Mouse (Mus musculus) fibroblast of lung, adult 2 months (primary cell): ENCODE data around the gene Gas7.

Experiments used
- DNase-seq: peaks from one replicate; pipeline ENCODE4 v3.0.0-alpha.2; 2011; ENCODE audit warnings: low read depth

Gene Gas7

DNA sequence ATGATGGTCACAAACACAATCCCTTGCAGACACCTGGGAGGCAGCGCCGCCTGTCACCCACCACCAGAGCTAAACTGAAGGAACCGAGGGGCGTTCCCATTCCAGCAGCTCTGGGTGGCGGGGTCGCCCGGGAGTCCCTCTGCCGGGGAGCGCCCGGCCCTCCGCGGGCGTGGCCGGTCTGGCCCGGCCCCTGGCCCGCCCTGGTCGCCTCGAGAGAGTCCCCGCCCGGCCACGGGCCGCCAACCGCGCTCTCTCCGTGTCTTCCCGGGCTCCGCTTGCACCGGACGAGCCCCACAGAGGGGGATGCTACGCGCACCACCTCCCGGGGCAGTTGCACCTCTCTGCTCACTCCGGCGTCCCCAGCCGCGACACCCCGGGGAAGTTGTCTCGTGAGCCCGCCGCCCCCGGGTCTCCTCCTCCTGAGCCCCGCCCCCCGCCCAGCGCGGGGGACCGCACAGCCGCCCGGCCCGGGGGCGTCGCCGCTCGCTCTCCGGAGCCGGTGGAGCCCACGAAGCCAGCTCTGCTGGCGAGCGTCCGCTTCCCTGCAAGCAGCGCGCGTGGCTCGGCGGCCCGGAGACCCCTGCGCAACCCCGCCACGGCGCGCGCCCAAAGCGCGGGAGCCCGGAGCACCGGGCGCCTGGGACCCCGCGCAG lies at the start of gene Gas7:
Gene Gas7 (plus strand): TSS at position 564 of the 653 bp plus-strand sequence.
- no peak for DNase-seq

DNA sequence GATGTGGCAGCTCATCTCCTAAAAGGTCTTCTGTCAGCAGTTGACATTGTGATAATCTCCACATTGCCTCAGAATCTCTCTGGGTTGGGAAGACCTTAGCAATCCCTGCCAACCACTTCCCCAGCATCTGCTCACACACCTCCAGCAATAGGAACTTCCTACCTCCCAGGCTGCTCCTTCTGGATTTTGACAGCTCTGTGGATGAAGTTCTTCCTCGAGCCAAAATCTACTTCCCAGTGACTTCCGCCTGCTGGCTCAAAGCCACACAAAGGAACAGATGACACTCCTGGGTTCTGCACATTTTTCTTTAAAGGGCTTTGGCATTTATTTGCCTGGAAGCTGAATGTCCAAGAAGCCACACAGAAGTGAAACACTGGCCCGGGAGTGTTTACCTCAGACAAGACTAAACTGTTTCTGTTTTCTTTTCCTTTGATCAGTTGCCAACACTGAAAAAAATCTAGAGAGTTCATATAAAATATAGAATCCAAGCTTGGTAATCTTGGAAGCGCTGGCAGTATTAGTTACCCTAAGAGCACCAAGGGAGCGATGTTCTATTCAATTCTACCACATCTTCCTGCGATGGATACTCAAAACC lies 40.8 kb upstream of the Gas7 start:
- DNase-seq, result no peak

- DNase-seq, result no peak
Observed at GRCm38 (mm10) chr11:67423575-67423974, 31.7 kb upstream of the Gas7 start.

DNA sequence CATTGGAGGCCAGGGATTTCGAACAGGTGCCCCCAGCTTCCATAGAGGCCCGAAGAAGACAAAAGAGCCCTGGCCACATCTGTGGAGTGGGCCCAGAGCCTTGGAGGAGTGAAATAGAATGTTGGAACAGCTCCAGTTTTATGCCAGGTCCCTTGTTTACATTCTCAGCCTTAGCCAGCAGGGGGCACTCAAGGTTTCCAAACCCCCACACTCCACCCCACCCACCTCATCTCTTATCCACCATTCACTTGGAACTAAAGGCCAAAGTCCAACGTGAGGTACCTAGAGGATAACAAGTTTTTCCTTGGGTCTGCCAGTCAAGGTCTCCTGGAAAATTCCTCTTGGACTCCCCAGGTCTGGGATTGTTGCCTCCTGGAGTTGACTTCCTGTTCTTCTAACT lies 27.0 kb upstream of the Gas7 start:
- peak; percentile 6 for DNase-seq

GRCm38 (mm10) chr11:67429836-67430235 lies 25.4 kb upstream of the Gas7 start:
- no peak for DNase-seq

DNA sequence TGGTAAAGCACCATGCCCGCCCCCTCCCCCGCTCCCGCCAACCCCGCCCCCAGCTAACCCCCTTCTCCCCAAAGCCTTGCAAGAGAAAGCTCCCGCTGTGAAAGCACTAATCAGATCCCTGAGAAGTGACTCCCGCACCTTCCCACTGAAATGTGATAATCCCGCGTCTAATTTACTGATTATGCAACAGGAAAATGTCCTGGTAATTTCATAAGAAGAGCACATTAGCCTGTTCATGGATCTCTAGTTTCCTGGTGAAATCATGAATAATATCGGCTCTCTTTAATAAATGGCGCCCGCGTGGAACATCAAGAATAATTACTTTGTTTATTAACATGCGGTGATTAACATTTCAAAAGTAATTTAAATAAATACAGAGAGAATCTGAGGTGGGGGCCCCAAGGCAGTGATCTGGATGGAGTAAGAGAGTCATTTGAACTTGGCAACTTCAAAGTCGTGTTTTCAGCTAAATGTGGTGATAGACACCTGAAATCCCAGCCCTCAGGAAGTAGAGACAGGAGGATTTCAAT lies 24.1 kb upstream of the Gas7 start:
- DNase-seq, result no peak

- DNase-seq, result no peak
Observed at GRCm38 (mm10) chr11:67431864-67432263, 23.4 kb upstream of the Gas7 start.

DNA sequence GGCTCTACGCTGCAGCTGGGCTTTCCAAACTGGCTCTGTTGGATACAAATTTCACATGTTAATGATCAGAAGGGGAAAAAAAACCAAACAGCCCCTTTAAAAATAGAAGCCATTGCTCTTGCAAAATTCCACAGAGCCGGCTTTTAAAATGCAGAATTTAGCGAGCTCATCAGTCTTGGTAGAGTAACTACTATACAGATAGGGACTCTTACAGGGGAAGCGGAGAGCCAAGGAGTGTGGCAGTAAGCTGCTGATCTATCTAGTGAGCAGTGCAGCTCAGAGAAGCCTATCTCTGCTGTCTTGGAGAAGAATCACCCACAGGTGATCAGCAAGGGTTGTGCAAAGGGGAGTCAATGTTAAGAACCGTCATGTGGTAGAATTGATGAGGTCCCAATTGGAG lies 21.5 kb upstream of the Gas7 start:
- no peak for DNase-seq

GRCm38 (mm10) chr11:67438746-67439145 lies 16.5 kb upstream of the Gas7 start:
- no peak for DNase-seq

- DNase-seq, result no peak
Observed at GRCm38 (mm10) chr11:67445058-67445825, 10.0 kb upstream of the Gas7 start.

GRCm38 (mm10) chr11:67451525-67451924 lies 3.7 kb upstream of the Gas7 start:
- DNase-seq, result no peak

GRCm38 (mm10) chr11:67455527-67455981 lies 317 bp downstream of the Gas7 start:
- no peak for DNase-seq

GRCm38 (mm10) chr11:67456029-67456428 lies 792 bp downstream of the Gas7 start:
- no peak for DNase-seq

DNA sequence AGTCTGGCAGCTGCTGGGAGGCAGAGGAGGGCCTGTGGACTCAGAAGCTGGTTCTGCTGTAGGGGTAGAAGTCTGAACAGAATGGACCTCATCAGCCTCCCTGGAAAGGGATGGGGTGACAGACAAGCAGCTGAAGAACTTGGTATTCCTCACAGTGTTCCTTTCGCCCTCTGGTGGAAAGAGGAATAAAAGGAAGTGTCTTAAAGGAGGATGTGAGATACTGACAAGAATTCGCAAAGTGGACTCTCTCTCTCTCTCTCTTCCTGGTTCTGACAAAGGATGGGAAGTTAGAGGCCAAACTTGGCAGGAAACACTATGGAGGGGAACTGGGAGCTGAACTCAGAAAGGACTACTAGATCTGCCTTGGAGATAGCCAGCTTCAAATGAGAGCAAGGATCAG lies 2.9 kb downstream of the Gas7 start:
- no peak for DNase-seq

DNA sequence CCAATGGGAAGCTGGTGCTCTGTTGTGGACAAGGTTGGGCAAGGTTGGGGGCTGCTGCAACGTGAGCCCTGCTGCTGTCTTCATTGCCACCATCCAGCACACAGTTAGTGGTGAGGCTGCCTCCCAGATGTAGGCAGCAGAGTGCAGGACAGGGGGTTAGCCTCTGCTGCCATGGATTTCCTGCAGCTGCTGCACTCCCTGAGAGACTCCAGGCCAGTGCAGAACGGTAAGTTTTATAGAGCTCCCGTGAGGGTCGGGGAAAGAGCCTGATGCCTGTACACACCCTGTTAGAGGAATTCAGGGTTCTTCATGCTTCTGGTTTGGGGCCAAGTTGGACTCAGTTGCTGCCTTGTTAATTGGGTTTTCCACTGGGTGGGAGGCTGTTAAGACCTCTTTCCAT lies 11.9 kb downstream of the Gas7 start:
- no peak for DNase-seq

DNA sequence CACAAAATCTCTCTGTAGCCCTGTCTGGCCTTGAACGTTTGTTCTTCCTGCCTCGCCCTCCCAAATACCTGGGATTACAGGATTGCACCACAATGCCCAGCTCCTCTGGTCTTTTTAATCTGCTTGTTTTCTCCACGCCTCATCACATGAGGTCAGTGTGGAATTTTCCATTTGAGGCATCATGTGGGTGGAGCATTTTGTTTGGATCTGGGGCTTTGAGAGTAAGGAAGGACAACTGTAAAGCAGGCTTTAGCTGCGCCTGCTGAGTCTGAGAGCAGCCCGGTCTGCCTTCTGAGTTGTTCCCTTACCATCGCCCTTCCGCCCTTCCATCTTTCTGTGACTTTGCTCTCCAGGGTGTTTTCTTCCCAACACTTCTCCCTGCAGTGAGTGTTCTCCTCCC lies 13.6 kb downstream of the Gas7 start:
- DNase-seq, result no peak

- DNase-seq, result no peak
Observed at GRCm38 (mm10) chr11:67474590-67474989, 19.4 kb downstream of the Gas7 start.

- no peak for DNase-seq
Observed at GRCm38 (mm10) chr11:67479534-67479933, 24.3 kb downstream of the Gas7 start.

- DNase-seq, result no peak
Observed at GRCm38 (mm10) chr11:67480204-67480956, 25.1 kb downstream of the Gas7 start.

GRCm38 (mm10) chr11:67481691-67482090 lies 26.5 kb downstream of the Gas7 start:
- DNase-seq, result no peak

- peak; percentile 56 for DNase-seq
Observed at GRCm38 (mm10) chr11:67482217-67482760, 27.1 kb downstream of the Gas7 start.

- DNase-seq, result no peak
Observed at GRCm38 (mm10) chr11:67488156-67488555, 32.9 kb downstream of the Gas7 start.
